Mouse (Mus musculus): ENCODE results near the gene Ssbp1. TPM values are rescaled to one million over a fixed set of nuclear protein-coding genes. Genes with fewer than 3 reads are reported as not detected.

Gene Ssbp1
- polyA plus RNA-seq, 1 experiment: 39.0 TPM

DNA sequence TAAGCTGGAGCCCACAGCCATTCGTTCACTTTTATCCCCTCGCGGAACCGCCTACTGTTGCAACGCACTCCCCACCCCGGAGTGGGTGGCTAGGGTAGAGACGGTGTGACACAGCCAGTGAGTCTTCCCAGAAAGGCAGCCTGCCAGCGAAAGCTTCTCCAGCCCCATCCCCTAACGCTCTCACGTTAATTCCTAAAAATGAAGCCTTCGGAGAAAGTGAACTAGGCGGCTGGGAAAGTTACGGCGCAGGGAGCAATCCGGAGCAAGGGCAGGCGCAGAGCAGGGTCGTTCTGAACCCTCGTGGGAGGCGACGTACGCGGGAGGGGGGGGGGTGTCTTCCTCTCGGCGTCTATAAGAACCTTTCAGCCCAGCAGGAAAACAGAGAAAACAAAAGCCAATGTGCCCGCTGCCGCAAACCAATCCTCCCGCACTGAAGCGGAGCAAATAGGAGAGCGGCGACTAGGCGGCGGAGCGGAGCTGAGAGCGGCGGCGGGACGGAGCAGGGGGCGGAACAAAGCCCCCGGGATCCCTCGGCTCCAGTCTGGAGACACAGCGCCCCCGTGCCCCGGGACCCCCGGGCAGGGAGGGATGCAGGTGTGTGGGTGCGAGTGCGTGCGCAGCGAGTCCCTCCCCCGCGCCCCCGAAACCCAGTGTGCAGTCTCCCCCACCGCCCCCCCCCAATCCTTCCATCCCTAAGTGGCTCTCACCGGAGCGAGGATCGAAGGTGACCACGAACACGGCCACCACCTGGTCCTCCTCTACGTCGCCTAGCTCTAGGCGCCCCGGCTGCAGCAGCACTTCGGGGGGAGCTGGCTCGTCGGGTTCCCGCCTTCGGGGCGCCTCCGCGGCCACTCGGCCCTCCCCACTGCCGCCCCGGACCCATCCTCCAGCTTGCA is 35.8 kb upstream of the Ssbp1 start:
- Histone ChIP-seq H3ac (ENCODE audit: control insufficient read depth, insufficient read length) (peak overlapping the region; percentile 7), H3K4me2 (ENCODE audit: low read depth) (peak overlapping the region; percentile 88), H3K27me3 (ENCODE audit: control insufficient read depth, insufficient read depth, insufficient read length) (peaks cover 8% of the 10 kb centered on the region), H3K79me2 (ENCODE audit: control insufficient read depth, insufficient read depth) (no peaks in the 10 kb centered on the region), H3K36me3 (ENCODE audit: control insufficient read depth, insufficient read depth) (no peaks in the 10 kb centered on the region), H3K4me3 (peak overlapping the region; percentile 34)
- TF ChIP-seq POLR2AphosphoS2 (IDR thresholded peaks at IDR 0.05; ENCODE audit: insufficient read length, low read depth) (no peak), MAX (IDR thresholded peaks at IDR 0.05; ENCODE audit: low read depth) (no peak), CEBPB (IDR thresholded peaks at IDR 0.05; ENCODE audit: insufficient read depth, poor library complexity, severe bottlenecking) (no peak), E2F4 (IDR thresholded peaks at IDR 0.05; ENCODE audit: insufficient read depth) (no peak), USF1 (IDR thresholded peaks at IDR 0.05; ENCODE audit: low read depth) (no peak), MYOG (IDR thresholded peaks at IDR 0.05; ENCODE audit: control insufficient read depth in 1 of 3, insufficient read depth in 1 of 3, insufficient read length in 2 of 3, low read depth in 2 of 3) (no peak), TCF12 (IDR thresholded peaks at IDR 0.05; ENCODE audit: insufficient read depth, poor library complexity, severe bottlenecking) (no peak), POLR2A (IDR thresholded peaks at IDR 0.05; ENCODE audit: insufficient read length, low read depth) (no peak), MYOD1 (IDR thresholded peaks at IDR 0.05; ENCODE audit: control insufficient read depth in 1 of 3, insufficient read length in 2 of 3, low read depth in 2 of 3) (no peak), SRF (IDR thresholded peaks at IDR 0.05; ENCODE audit: control insufficient read depth, insufficient read length, low read depth) (no peak), TCF3 (IDR thresholded peaks at IDR 0.05; ENCODE audit: insufficient read length, low read depth) (no peak), REST (IDR thresholded peaks at IDR 0.05; ENCODE audit: insufficient read depth, insufficient read length) (no peak)

DNA sequence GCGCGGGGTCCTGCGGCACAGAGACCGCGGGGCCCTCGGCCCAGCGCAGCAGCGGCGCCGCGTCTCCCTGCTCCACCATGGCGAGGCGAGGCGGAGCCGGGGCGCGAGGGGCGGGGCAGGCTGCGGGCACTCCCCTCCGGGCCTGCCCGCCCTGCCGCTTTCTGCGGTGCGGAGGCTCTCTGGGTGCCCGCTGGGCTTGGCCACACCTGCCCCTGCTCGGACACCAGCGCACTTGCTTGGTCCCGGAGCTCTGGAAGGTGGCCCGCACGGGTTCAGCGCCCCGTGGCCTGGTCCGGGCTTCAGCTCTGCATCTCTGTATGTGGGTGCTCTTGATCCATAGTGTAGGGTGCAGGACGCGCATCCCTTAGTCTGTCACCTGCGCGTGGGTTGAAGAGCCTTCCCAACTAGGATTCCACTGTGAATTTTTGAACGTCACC is 35.1 kb upstream of the Ssbp1 start, which contains the start of gene E330009J07Rik:
TSS of gene E330009J07Rik (minus strand) at position 89 of the 437 bp plus-strand sequence.
- peak in 2 of 3 experiments; percentile 38 to 64 for TF ChIP-seq MYOG (IDR thresholded peaks at IDR 0.05; ENCODE audit: control insufficient read depth in 1 of 3, insufficient read depth in 1 of 3, insufficient read length in 2 of 3, low read depth in 2 of 3)
- TF ChIP-seq TCF12 (IDR thresholded peaks at IDR 0.05; ENCODE audit: insufficient read depth, poor library complexity, severe bottlenecking): no peak
- TF ChIP-seq POLR2A (IDR thresholded peaks at IDR 0.05; ENCODE audit: insufficient read length, low read depth): peak; percentile 81
- peak; percentile 72 for TF ChIP-seq POLR2AphosphoS2 (IDR thresholded peaks at IDR 0.05; ENCODE audit: insufficient read length, low read depth)
- TF ChIP-seq MAX (IDR thresholded peaks at IDR 0.05; ENCODE audit: low read depth): no peak
- peak in 2 of 3 experiments; percentile 41 to 52 for TF ChIP-seq MYOD1 (IDR thresholded peaks at IDR 0.05; ENCODE audit: control insufficient read depth in 1 of 3, insufficient read length in 2 of 3, low read depth in 2 of 3)
- Histone ChIP-seq H3ac (ENCODE audit: control insufficient read depth, insufficient read length) (peak within 1 kb of the TSS; percentile 7), H3K4me3 (peak within 1 kb of the TSS; percentile 34), H3K4me2 (ENCODE audit: low read depth) (peak within 1 kb of the TSS; percentile 88), H3K79me2 (ENCODE audit: control insufficient read depth, insufficient read depth) (no peaks in the 10 kb centered on the region), H3K36me3 (ENCODE audit: control insufficient read depth, insufficient read depth) (no peaks in the 10 kb centered on the region), H3K27me3 (ENCODE audit: control insufficient read depth, insufficient read depth, insufficient read length) (peaks cover 13% of the 10 kb centered on the region)

DNA sequence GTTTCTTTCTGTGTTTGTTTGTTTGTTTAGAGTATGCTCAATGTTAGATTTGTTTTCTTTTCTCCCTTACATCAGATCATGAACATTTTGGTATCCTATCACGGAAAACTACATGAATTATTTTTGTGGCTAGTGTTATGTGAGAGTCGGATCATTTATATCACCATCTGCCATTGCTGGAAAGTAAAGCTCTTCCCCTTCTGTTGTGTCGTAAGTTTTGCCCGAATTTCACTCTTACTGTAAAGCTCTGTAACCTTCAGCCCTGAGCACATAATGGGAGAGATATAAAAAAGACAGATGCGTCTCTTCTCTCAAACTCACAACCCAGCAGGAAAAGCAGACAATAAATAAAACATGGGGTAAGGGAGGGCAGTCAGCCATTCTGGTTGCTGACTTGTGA is 32.2 kb upstream of the Ssbp1 start, which contains the start of gene Wee2:
TSS of gene Wee2 (plus strand) at position 153 of the 400 bp plus-strand sequence.
- no peaks in the 10 kb centered on the region for H3K79me2 ChIP-seq (ENCODE audit: control insufficient read depth, insufficient read depth)
- H3K4me3 ChIP-seq: no peak within 1 kb of the TSS
- H3K27me3 ChIP-seq (ENCODE audit: control insufficient read depth, insufficient read depth, insufficient read length): peaks cover 25% of the 10 kb centered on the region
- H3K36me3 ChIP-seq (ENCODE audit: control insufficient read depth, insufficient read depth): no peaks in the 10 kb centered on the region
- H3K4me2 ChIP-seq (ENCODE audit: low read depth): no peak within 1 kb of the TSS
- H3ac ChIP-seq (ENCODE audit: control insufficient read depth, insufficient read length): no peak within 1 kb of the TSS
- TF ChIP-seq POLR2A (IDR thresholded peaks at IDR 0.05; ENCODE audit: insufficient read length, low read depth): no peak
- no peak for TF ChIP-seq MYOG (IDR thresholded peaks at IDR 0.05; ENCODE audit: control insufficient read depth in 1 of 3, insufficient read depth in 1 of 3, insufficient read length in 2 of 3, low read depth in 2 of 3)
- no peak for TF ChIP-seq TCF12 (IDR thresholded peaks at IDR 0.05; ENCODE audit: insufficient read depth, poor library complexity, severe bottlenecking)
- no peak for TF ChIP-seq MYOD1 (IDR thresholded peaks at IDR 0.05; ENCODE audit: control insufficient read depth in 1 of 3, insufficient read length in 2 of 3, low read depth in 2 of 3)
- no peak for TF ChIP-seq USF1 (IDR thresholded peaks at IDR 0.05; ENCODE audit: low read depth)
- TF ChIP-seq E2F4 (IDR thresholded peaks at IDR 0.05; ENCODE audit: insufficient read depth): no peak
- TF ChIP-seq REST (IDR thresholded peaks at IDR 0.05; ENCODE audit: insufficient read depth, insufficient read length): no peak
- TF ChIP-seq TCF3 (IDR thresholded peaks at IDR 0.05; ENCODE audit: insufficient read length, low read depth): no peak
- TF ChIP-seq CEBPB (IDR thresholded peaks at IDR 0.05; ENCODE audit: insufficient read depth, poor library complexity, severe bottlenecking): no peak
- no peak for TF ChIP-seq POLR2AphosphoS2 (IDR thresholded peaks at IDR 0.05; ENCODE audit: insufficient read length, low read depth)
- no peak for TF ChIP-seq MAX (IDR thresholded peaks at IDR 0.05; ENCODE audit: low read depth)
- TF ChIP-seq SRF (IDR thresholded peaks at IDR 0.05; ENCODE audit: control insufficient read depth, insufficient read length, low read depth): no peak

DNA sequence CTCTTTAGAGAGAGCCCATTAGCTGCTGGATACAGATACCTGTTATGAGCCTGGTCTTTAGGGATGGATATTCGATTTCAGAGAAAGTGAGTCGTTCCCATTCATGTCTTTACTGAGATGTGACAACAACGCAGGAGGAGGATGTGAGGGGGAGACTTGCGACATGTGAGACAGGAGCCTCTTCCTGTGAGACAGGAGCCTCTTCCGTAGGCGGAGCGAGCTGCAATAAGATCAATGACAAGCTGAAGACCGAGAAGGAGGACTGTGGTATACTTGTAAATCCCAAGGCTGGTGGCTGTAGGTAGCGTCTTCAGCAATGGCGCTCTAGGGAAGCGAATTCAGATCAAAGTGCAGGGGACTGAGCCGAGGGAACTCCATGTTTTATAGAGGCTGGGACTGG is 31.4 kb upstream of the Ssbp1 start:
- no peaks in the 10 kb centered on the region for H3K36me3 ChIP-seq (ENCODE audit: control insufficient read depth, insufficient read depth)
- H3K4me2 ChIP-seq (ENCODE audit: low read depth): no peak overlapping the region
- H3K4me3 ChIP-seq: no peak overlapping the region
- H3ac ChIP-seq (ENCODE audit: control insufficient read depth, insufficient read length): no peak overlapping the region
- TF ChIP-seq REST (IDR thresholded peaks at IDR 0.05; ENCODE audit: insufficient read depth, insufficient read length): no peak
- TF ChIP-seq POLR2A (IDR thresholded peaks at IDR 0.05; ENCODE audit: insufficient read length, low read depth): no peak
- no peak for TF ChIP-seq MYOG (IDR thresholded peaks at IDR 0.05; ENCODE audit: control insufficient read depth in 1 of 3, insufficient read depth in 1 of 3, insufficient read length in 2 of 3, low read depth in 2 of 3)
- TF ChIP-seq MYOD1 (IDR thresholded peaks at IDR 0.05; ENCODE audit: control insufficient read depth in 1 of 3, insufficient read length in 2 of 3, low read depth in 2 of 3): no peak
- no peak for TF ChIP-seq MAX (IDR thresholded peaks at IDR 0.05; ENCODE audit: low read depth)
- TF ChIP-seq TCF3 (IDR thresholded peaks at IDR 0.05; ENCODE audit: insufficient read length, low read depth): no peak
- no peak for TF ChIP-seq SRF (IDR thresholded peaks at IDR 0.05; ENCODE audit: control insufficient read depth, insufficient read length, low read depth)
- no peak for TF ChIP-seq USF1 (IDR thresholded peaks at IDR 0.05; ENCODE audit: low read depth)
- H3K27me3 ChIP-seq (ENCODE audit: control insufficient read depth, insufficient read depth, insufficient read length): peaks cover 29% of the 10 kb centered on the region
- H3K79me2 ChIP-seq (ENCODE audit: control insufficient read depth, insufficient read depth): no peaks in the 10 kb centered on the region

All from myocyte (in vitro differentiated cells).